Mouse (Mus musculus): ENCODE data around the gene Rhbdf1.

- no peak for TF ChIP-seq POLR2A (IDR thresholded peaks at IDR 0.05; ENCODE audit: low read depth, low read length)
- no peak for TF ChIP-seq CTCF (IDR thresholded peaks at IDR 0.05; ENCODE audit: extremely low read depth, insufficient read depth, insufficient read length, insufficient replicate concordance)
These were observed 6.3 kb upstream of the Rhbdf1 start for GRCm38 (mm10) chr11:32228292-32228845.
